Mouse (Mus musculus) thymus, adult 2 months (tissue): ENCODE results near the gene Pzp. TPM values are rescaled to one million over a fixed set of nuclear protein-coding genes. Genes with fewer than 3 reads are reported as not detected.

Experiments
- DNase-seq: peaks from one replicate; pipeline ENCODE4 v3.0.0; 2021
- H3K27ac ChIP-seq: fragments of 200-500 bp; 2 replicates; pipeline ENCODE4 v1.5.1; 2012; ENCODE audit warnings: low read length, control low read depth; ENCODE audit not compliant: control insufficient read depth, insufficient read depth
- H3K27me3 ChIP-seq: fragments of 200-500 bp; 2 replicates; pipeline ENCODE4 v1.6.1; 2012; ENCODE audit warnings: mild to moderate bottlenecking, low read length, moderate library complexity, mixed read lengths; ENCODE audit not compliant: control insufficient read depth, insufficient read depth
- H3K36me3 ChIP-seq: fragments of 200-500 bp; 2 replicates; pipeline ENCODE4 v1.6.1; 2012; ENCODE audit warnings: mild to moderate bottlenecking, low read length, moderate library complexity; ENCODE audit not compliant: control insufficient read depth, insufficient read depth
- H3K4me1 ChIP-seq: fragments of 200-500 bp; replicated peaks from 2 replicates; pipeline ENCODE4 v1.6.1; 2012; ENCODE audit warnings: low read length; ENCODE audit not compliant: control insufficient read depth, insufficient read depth
- H3K4me3 ChIP-seq: fragments of 200-500 bp; 2 replicates; pipeline ENCODE4 v1.5.1; 2012; ENCODE audit warnings: mild to moderate bottlenecking, low read length, control low read depth, moderate library complexity; ENCODE audit not compliant: control insufficient read depth, insufficient read depth
- CTCF ChIP-seq: fragments of 200-500 bp; IDR thresholded peaks from 2 replicates; pipeline ENCODE4 v1.5.1; 2012; ENCODE audit warnings: mild to moderate bottlenecking, control low read depth, low read length, moderate library complexity, borderline replicate concordance; ENCODE audit not compliant: control insufficient read depth, poor library complexity, insufficient read depth; ENCODE audit errors: extremely low read depth
- POLR2A ChIP-seq: fragments of 200-500 bp; IDR thresholded peaks from 2 replicates; pipeline ENCODE4 v1.6.1; 2012; ENCODE audit warnings: mild to moderate bottlenecking, low read length, control low read depth, moderate library complexity; ENCODE audit not compliant: control insufficient read depth, poor library complexity, insufficient read depth; ENCODE audit errors: extremely low read depth
- WGBS: fragments of 180-500 bp; shearing (Covaris S2); methylation state at CpG from one replicate; pipeline ENCODE4 v1.1.7; 2018; 5-methylcytosine and 5-hydroxymethylcytosine counted together
- polyA plus RNA-seq: library from polyadenylated mRNA; depleted of rRNA; stranded (reverse); fragments of >200 nt; gene quantifications from 2 replicates; pipeline ENCODE4 v1.2.3, GENCODE M21; 2012

The Pzp gene
- polyA plus RNA-seq, 1 experiment, result 0.03 TPM

GRCm38 (mm10) chr6:128460321-128460720 lies 66.2 kb downstream of the Pzp start:
- TF ChIP-seq CTCF (no peak), POLR2A (no peak)
- no peak overlapping the region for H3K27ac ChIP-seq
- no peak for DNase-seq

DNA sequence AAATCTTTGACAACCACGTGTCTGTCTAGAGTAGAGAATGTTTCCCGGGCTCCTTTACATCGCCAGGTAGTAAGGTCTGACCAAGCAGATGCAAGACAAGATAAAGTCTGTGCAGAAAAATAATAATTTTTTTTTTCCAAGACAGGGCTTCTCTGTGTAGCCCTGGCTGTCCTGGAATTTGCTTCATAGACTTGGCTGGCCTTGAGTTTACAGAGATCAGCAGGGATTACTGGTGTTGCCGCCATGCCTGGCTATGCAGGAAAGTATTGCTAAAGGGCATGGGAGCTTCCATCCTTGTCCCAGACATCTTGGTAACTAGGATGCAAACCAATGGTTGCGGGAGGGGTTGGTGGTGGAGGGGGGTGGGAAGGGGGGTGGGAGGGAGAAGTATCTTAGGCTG lies 69.3 kb downstream of the Pzp start:
- H3K27ac ChIP-seq, result no peak overlapping the region
- no peaks in the 10 kb centered on the region for H3K27me3 ChIP-seq
- no peaks in the 10 kb centered on the region for H3K4me1 ChIP-seq
- no peaks in the 10 kb centered on the region for H3K36me3 ChIP-seq
- TF ChIP-seq POLR2A (no peak), CTCF (no peak)
- no peak overlapping the region for H3K4me3 ChIP-seq
- WGBS, result 87% methylated on average over 5 of the region's 5 CpGs
- DNase-seq, result no peak

More at GRCm38 (mm10) chr6:128460321-128460720, 66.2 kb downstream of the Pzp start:
- Histone ChIP-seq H3K4me3 (no peak overlapping the region), H3K36me3 (no peaks in the 10 kb centered on the region), H3K27me3 (no peaks in the 10 kb centered on the region), H3K4me1 (no peaks in the 10 kb centered on the region)
- 48% methylated on average over 2 of the region's 2 CpGs for WGBS

GRCm38 (mm10) chr6:128455835-128456605 lies 70.5 kb downstream of the Pzp start:
- Histone ChIP-seq H3K4me1 (no peaks in the 10 kb centered on the region), H3K27ac (no peak overlapping the region), H3K27me3 (no peaks in the 10 kb centered on the region), H3K4me3 (no peak overlapping the region), H3K36me3 (no peaks in the 10 kb centered on the region)
- 81% methylated on average over 12 of the region's 12 CpGs for WGBS
- DNase-seq, result no peak
- TF ChIP-seq POLR2A, result no peak
- TF ChIP-seq CTCF, result no peak

GRCm38 (mm10) chr6:128447063-128447462 lies 79.5 kb downstream of the Pzp start:
- 98% methylated on average over 5 of the region's 5 CpGs for WGBS
- Histone ChIP-seq H3K27ac (no peak overlapping the region), H3K36me3 (no peaks in the 10 kb centered on the region), H3K27me3 (no peaks in the 10 kb centered on the region), H3K4me3 (no peak overlapping the region), H3K4me1 (no peaks in the 10 kb centered on the region)
- no peak for DNase-seq
- no peak for TF ChIP-seq CTCF
- TF ChIP-seq POLR2A, result no peak

DNA sequence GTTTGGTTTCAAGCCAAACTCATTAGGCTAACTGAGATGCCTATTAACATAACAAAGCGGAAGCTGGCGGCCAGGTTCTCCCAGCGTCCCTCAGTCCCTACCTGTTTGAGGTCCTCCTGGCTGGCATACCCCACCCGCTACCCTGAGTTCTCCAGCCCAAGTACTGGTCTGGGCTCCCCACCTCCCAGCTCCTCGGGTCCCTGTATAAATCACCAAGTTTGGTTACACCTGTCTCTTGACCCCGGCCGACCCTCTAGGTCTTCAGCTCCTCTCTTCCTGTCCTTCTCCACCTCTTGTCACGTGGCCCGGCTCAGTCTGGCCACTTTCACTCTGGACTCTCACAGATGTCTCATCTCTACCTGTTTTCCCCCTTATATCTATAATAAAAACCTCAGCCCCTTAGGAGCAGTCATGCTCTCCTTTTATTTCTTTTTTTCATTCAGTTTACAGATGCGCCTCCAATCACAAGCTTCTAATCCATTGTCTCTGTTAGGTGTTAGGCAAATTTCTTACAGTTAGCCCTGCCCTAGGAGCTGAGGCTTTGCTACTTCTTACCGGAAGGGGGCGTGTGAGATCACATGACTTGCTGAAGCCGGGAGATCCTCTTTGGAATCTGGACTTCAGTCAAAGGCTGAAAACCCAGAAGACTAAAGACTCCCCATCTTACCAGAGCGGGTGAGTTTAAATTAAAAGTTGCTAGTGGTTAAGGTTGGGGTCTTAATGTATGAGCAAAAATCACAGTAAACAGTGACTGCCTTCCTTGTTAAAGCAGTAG lies 80.6 kb downstream of the Pzp start:
- no peak for TF ChIP-seq POLR2A
- no peak for TF ChIP-seq CTCF
- H3K27ac ChIP-seq, result no peak overlapping the region
- DNase-seq, result no peak
- H3K4me1 ChIP-seq, result no peaks in the 10 kb centered on the region
- no peaks in the 10 kb centered on the region for H3K36me3 ChIP-seq
- no peak overlapping the region for H3K4me3 ChIP-seq
- 44% methylated on average over 14 of the region's 14 CpGs for WGBS
- H3K27me3 ChIP-seq, result no peaks in the 10 kb centered on the region

DNA sequence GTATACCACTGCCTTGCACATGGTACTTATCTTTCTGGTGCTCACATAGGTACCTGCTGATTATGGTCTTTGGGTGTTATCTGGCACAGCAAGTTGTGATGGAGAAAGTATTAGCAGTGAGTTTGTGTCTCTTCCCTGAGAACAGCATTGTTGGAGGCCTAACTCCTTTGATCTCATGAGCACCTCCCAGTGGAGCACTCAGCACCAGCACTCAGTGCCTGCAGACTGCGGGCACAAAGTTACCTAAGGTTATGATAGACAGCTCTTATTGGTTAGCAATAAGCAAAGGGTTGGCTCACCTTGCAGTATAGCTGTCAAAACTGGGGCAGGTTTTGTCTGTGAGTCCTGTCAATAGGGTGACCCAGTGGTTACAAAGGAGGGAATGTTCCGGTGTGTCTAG lies 86.3 kb downstream of the Pzp start:
- no peak for TF ChIP-seq CTCF
- no peak for TF ChIP-seq POLR2A
- Histone ChIP-seq H3K27me3 (no peaks in the 10 kb centered on the region), H3K36me3 (peaks cover 6% of the 10 kb centered on the region), H3K4me3 (no peak overlapping the region), H3K27ac (no peak overlapping the region), H3K4me1 (peaks cover 9% of the 10 kb centered on the region)
- WGBS, result 90% methylated on average over 2 of the region's 2 CpGs
- no peak for DNase-seq

- Histone ChIP-seq H3K27ac (no peak overlapping the region), H3K4me1 (peaks cover 9% of the 10 kb centered on the region), H3K36me3 (peaks cover 18% of the 10 kb centered on the region), H3K27me3 (no peaks in the 10 kb centered on the region), H3K4me3 (peak overlapping the region; percentile 46)
- TF ChIP-seq POLR2A (no peak), CTCF (no peak)
- WGBS, result 13% methylated on average over 18 of the region's 18 CpGs
- peak; percentile 28 for DNase-seq
Measured at GRCm38 (mm10) chr6:128438871-128439341, 87.6 kb downstream of the Pzp start.
